Mouse (Mus musculus) lung, adult 2 months (tissue): ENCODE measurements around the gene Parp9. TPM values are rescaled to one million over a fixed set of nuclear protein-coding genes. Genes with fewer than 3 reads are reported as not detected.
"Not testable (repeated sequence)": the region's sequence is repeated elsewhere in the genome, so short reads cannot be mapped to it uniquely, and the experiment has no call there.

ENCODE experiments used
- DNase-seq: peaks from one replicate; pipeline ENCODE4 v3.0.0; 2022
- H3K4me1 ChIP-seq: fragments of 200-500 bp; 2 replicates; pipeline ENCODE4 v1.6.1; 2011; ENCODE audit warnings: low read length; ENCODE audit not compliant: control insufficient read depth, insufficient read depth
- H3K4me3 ChIP-seq: fragments of 200-500 bp; replicated peaks from 2 replicates; pipeline ENCODE3; 2011; ENCODE audit warnings: low read depth, mild to moderate bottlenecking, control low read depth, low read length; ENCODE audit errors: extremely low read depth
- CTCF ChIP-seq: fragments of 200-500 bp; IDR thresholded peaks from 2 replicates; pipeline ENCODE4 v1.5.1; 2011; ENCODE audit warnings: mild to moderate bottlenecking, low read length, control low read depth; ENCODE audit not compliant: insufficient read depth
- POLR2A ChIP-seq: fragments of 200-500 bp; IDR thresholded peaks from 2 replicates; pipeline ENCODE4 v1.6.1; 2011; ENCODE audit warnings: low read depth, mild to moderate bottlenecking, control low read depth, low read length, borderline replicate concordance; ENCODE audit errors: extremely low read depth
- WGBS: fragments of 180-500 bp; shearing (Covaris S2); methylation state at CpG from one replicate; pipeline ENCODE4 v1.1.7; 2018; 5-methylcytosine and 5-hydroxymethylcytosine counted together
- polyA plus RNA-seq: library from polyadenylated mRNA; depleted of rRNA; stranded (reverse); fragments of >200 nt; gene quantifications from 2 replicates; pipeline ENCODE4 v1.2.3, GENCODE M21; 2012

The Parp9 gene
- polyA plus RNA-seq, 1 experiment = 8.2 TPM

GRCm38 (mm10) chr16:35924341-35924740 is 13.9 kb upstream of the Parp9 start:
- WGBS = 89% methylated on average over 5 of the region's 5 CpGs
- no peak overlapping the region for H3K4me3 ChIP-seq
- DNase-seq = no peak
- peaks cover under 1% of the 10 kb centered on the region; the same call in 1 of the 2 replicates for H3K4me1 ChIP-seq
- TF ChIP-seq POLR2A (no peak), CTCF (no peak)

GRCm38 (mm10) chr16:35932179-35933055 is 5.9 kb upstream of the Parp9 start:
- Histone ChIP-seq H3K4me3 (no peak overlapping the region), H3K4me1 (peaks cover 2% of the 10 kb centered on the region; the same call in 1 of the 2 replicates)
- no peak for TF ChIP-seq CTCF
- TF ChIP-seq POLR2A = no peak
- no peak for DNase-seq
- 84% methylated on average over 19 of the region's 19 CpGs for WGBS

- H3K4me3 ChIP-seq = no peak overlapping the region
- 75% methylated on average over 10 of the region's 10 CpGs for WGBS
- TF ChIP-seq POLR2A (no peak), CTCF (no peak)
These were observed 5.1 kb upstream of the Parp9 start for GRCm38 (mm10) chr16:35933181-35933580.

GRCm38 (mm10) chr16:35939261-35939660 is 991 bp downstream of the Parp9 start:
- 2% methylated on average over 6 of the region's 6 CpGs for WGBS
- TF ChIP-seq POLR2A (no peak), CTCF (no peak)
- peak overlapping the region; percentile 93 for H3K4me3 ChIP-seq
- H3K4me1 ChIP-seq = peaks cover 2% of the 10 kb centered on the region; the same call in 1 of the 2 replicates
- peak; percentile 42 for DNase-seq

More at GRCm38 (mm10) chr16:35933181-35933580, 5.1 kb upstream of the Parp9 start:
- peaks cover 2% of the 10 kb centered on the region; the same call in 1 of the 2 replicates for H3K4me1 ChIP-seq
- DNase-seq = no peak

- 1% methylated on average over 9 of the region's 9 CpGs for WGBS
- DNase-seq = peak; percentile 81
- peaks cover 2% of the 10 kb centered on the region; the same call in 1 of the 2 replicates for H3K4me1 ChIP-seq
- TF ChIP-seq POLR2A (peak; percentile 69; the same call in 1 of the 2 replicates), CTCF (peak; percentile 76)
- H3K4me3 ChIP-seq = peak overlapping the region; percentile 93
These were observed 1.4 kb downstream of the Parp9 start for GRCm38 (mm10) chr16:35939690-35940089.

- WGBS = 84% methylated on average over 7 of the region's 7 CpGs
- TF ChIP-seq POLR2A = no peak
- peak; percentile 49 for TF ChIP-seq CTCF
- Histone ChIP-seq H3K4me3 (no peak overlapping the region), H3K4me1 (peaks cover 2% of the 10 kb centered on the region; the same call in 1 of the 2 replicates)
- DNase-seq = peak; percentile 13
These were observed 3.1 kb downstream of the Parp9 start for GRCm38 (mm10) chr16:35941382-35941781.

GRCm38 (mm10) chr16:35949264-35949663 is 11.0 kb downstream of the Parp9 start:
- no peak for DNase-seq
- H3K4me3 ChIP-seq = no peak overlapping the region
- 59% methylated on average over 5 of the region's 5 CpGs for WGBS

GRCm38 (mm10) chr16:35951216-35951615 is 12.9 kb downstream of the Parp9 start:
- no peak for TF ChIP-seq CTCF
- TF ChIP-seq POLR2A = no peak
- Histone ChIP-seq H3K4me3 (no peak overlapping the region), H3K4me1 (no peaks in the 10 kb centered on the region)
- DNase-seq = no peak
- 91% methylated on average over 3 of the region's 3 CpGs for WGBS

More at GRCm38 (mm10) chr16:35949264-35949663, 11.0 kb downstream of the Parp9 start:
- TF ChIP-seq POLR2A = no peak
- no peak for TF ChIP-seq CTCF
- no peaks in the 10 kb centered on the region for H3K4me1 ChIP-seq

GRCm38 (mm10) chr16:35952628-35953130 is 14.4 kb downstream of the Parp9 start:
- 81% methylated on average over 5 of the region's 5 CpGs for WGBS
- no peak for DNase-seq
- no peak overlapping the region for H3K4me3 ChIP-seq
- TF ChIP-seq CTCF = no peak
- TF ChIP-seq POLR2A = no peak
- no peaks in the 10 kb centered on the region for H3K4me1 ChIP-seq

- not testable (repeated sequence) for H3K4me1 ChIP-seq, H3K4me3 ChIP-seq, DNase-seq
- 88% methylated on average over 4 of the region's 4 CpGs for WGBS
These were observed 27.7 kb downstream of the Parp9 start for GRCm38 (mm10) chr16:35965991-35966390.
